Mouse (Mus musculus) urinary bladder, adult 2 months (tissue): ENCODE measurements around the gene Higd2a. TPM values are rescaled to one million over a fixed set of nuclear protein-coding genes. Genes with fewer than 3 reads are reported as not detected.
"Not testable (repeated sequence)": the region's sequence is repeated elsewhere in the genome, so short reads cannot be mapped to it uniquely, and the experiment has no call there.

Experiments used
- DNase-seq: peaks from one replicate; pipeline ENCODE4 v3.0.0; 2022; ENCODE audit warnings: low spot score
- polyA plus RNA-seq: library from polyadenylated mRNA; depleted of rRNA; stranded (reverse); fragments of >200 nt; gene quantifications from 2 replicates; pipeline ENCODE4 v1.2.3, GENCODE M21; 2012

The Higd2a gene
- polyA plus RNA-seq, 1 experiment = 194 TPM

DNA sequence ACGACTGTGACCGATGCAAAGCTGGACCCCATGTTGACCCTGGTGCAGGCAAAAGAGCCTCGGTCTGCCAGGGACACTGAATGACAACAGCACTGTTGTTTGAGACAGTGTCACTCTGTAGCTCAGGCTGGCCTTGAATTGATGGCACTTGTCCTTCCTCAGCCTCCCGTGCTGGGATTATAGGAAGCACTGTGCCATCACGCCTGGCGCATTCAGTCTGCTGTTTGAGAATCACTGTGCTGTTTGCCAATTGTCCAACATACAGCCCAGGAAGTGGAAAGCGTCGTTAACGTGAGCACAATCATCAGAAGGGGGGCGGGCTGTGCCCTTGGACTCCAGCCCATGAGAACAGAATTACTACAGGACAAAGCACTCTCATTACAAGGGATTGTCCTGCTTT is 7.9 kb upstream of the Higd2a start:
- DNase-seq = no peak

DNA sequence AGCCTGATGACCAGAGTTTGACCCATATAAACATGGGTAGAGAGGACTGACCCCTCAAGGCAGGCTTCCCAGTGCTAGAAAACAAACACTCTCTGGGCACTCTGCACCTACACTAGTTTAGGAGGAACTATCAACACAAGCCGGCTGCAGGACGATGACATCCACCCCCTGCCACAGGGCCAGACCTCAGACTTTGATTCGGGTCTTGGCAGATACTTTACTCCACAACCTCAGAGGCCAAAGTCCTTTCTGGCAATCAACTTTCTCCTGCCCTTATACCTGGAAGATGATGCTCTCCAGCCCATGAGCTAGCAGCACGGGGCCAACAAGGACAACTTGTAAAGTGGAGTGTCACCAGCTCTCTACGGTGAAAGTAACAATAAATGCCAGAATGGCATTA is 7.1 kb upstream of the Higd2a start:
- no peak for DNase-seq

- no peak for DNase-seq
Observed at GRCm38 (mm10) chr13:54585831-54586230, 4.2 kb upstream of the Higd2a start.

GRCm38 (mm10) chr13:54589414-54589995 is 502 bp upstream of the Higd2a start:
- DNase-seq = no peak

- DNase-seq = no peak
Observed at GRCm38 (mm10) chr13:54591776-54592356, 1.9 kb downstream of the Higd2a start.

DNA sequence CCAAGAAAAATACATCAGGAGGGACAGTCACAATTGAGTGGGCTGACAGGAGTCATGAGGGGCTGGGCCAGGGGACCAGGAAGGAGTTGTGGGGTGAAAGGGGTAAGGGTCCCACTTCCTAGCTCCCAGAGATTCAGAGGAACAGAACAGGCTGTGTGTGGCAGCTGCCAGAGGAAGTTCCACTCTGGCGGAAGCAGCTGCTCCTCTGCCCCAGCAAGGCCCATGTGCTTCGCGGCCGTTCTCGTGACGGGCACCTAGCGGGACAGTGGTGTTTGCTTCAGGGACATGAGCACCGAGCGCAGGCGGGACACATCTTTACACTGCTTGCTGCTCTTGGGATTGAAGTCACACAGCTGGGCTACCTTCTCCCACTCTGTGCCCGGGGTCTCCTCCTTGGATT is 3.6 kb downstream of the Higd2a start:
- no peak for DNase-seq

DNA sequence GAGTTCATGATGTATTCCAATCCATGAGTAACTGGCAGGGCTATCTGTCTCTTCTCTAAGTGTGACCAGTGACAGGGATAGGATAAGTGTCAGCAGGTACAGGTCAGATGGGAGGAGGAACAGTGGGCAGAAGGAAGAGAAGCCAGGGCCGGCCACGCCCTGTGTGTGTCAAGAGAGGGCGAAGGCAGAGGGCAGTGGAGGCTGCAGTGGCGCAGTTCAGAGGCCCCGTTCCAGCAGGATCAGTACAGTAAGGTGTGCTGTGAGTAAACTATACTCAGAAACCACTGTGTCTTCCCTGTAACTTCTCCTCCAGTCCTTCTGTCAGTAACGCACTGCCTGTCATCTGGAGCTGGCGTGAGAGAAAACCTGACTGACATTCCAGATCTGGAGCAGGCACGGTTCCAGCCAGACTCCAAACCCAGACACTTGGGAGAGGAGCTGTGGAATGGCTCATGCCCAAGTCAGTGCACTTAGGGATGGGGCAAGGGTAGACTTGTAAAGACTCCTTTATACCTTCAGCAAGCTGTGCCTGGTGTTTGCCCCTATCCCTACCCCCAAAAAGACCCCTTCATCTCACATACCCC is 6.2 kb downstream of the Higd2a start:
- DNase-seq = no peak

DNA sequence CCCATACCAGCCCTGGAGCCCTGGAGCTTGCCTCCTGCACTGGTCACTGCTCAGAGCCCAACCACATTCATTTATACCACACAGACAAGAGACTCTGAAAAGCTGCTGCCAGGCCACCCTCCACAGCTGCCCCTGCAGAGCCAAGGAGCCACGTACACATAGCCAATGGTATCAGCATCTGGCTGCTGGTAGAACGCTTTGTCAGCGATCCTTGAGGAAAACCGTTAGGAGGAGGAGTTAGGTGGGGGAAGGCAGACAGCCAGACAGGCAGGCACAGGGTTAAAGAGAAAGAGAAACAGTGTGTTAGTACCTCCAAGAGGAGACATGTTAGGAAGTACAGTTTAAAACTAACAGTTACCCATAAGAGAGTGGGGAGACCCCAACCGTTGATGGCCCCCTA is 6.9 kb downstream of the Higd2a start:
- DNase-seq = no peak

- no peak for DNase-seq
Observed at GRCm38 (mm10) chr13:54598622-54599143, 8.7 kb downstream of the Higd2a start.

DNA sequence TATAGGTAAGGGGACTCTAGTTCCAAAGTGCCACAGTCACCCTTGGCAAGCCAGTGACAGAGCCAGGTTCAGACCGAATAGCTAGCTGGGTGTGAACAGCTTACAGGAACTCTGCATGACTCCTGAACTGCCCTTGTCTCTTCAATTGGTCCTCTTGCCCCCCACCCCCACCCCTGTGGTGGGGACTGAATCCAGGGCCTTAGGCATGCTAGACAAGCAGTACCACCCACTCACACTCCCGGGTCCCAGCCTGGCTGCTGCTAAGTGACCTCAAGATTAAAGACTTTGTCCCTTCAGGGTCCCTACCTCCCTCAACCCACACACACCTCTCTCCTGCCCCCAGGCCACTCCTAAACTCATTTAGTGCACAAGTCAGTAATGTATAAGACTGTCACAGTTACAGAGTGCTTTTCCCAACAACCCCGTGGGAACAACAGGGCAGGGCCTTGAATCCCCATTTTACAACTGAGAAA is 12.7 kb downstream of the Higd2a start:
- no peak for DNase-seq

- DNase-seq = no peak
Observed at GRCm38 (mm10) chr13:54603501-54603900, 13.5 kb downstream of the Higd2a start.

DNA sequence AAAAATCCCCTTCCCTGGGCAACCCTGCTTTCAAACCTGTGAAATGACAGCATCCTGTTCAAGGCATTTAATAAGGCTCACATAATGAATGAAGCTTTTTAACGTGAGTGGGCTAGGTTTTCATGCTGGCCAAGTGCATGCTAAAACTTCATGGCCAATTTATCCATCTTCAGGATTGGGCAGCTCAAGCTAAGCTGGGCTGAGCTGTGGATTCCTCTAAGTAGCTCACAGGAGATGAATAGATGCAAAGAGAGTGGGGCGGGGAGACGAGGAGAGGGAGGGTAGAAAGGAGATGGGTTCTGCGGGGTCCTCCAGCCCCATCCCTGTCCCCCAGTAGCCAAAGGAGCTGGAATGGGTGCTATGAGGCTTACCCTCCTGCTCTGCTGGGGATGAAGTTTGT is 14.2 kb downstream of the Higd2a start:
- no peak for DNase-seq

DNA sequence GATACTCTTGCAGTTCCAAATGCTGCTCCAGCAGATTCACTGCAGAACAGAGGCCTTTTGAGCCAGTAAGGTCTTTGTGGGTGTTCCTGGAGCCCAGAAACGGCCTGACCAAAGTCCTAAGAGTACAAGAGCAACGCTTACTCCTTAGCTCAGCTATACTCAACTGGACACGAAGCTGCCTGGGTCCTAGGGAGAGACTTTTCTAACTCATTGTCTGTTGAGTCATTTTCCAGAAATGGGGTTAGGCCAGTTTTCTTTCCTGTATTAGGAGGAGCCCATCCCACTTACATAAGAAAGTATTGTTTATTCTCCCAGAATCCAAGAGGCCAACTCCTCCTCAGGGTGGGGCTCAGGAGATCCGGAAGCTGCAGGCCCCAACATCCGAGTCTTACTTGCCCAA is 15.4 kb downstream of the Higd2a start:
- DNase-seq = no peak

DNA sequence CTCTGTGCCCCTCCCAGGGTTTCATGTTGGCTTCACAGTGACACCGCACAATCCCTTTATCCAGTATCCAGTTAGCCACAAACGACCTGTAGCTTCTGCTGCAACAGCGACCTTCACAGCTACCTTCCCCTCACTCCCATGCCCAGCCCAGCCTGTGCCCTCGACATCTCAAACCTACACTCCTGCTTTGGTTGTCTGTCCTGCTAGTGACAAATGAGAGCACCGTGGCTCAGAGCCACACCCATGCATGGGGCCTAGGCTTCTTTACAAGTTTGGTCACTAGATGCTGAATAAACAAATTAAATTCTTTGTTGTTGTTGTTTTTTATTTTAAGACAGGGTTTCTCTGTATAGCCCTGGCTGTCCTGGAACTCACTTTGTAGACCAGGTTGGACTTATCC is 17.2 kb downstream of the Higd2a start:
- no peak for DNase-seq

- DNase-seq = no peak
Observed at GRCm38 (mm10) chr13:54608002-54608401, 18.0 kb downstream of the Higd2a start.

- DNase-seq = no peak
Observed at GRCm38 (mm10) chr13:54608666-54609065, 18.7 kb downstream of the Higd2a start.

- no peak for DNase-seq
Observed at GRCm38 (mm10) chr13:54609301-54609700, 19.3 kb downstream of the Higd2a start.

GRCm38 (mm10) chr13:54610613-54610971 is 20.6 kb downstream of the Higd2a start:
- no peak for DNase-seq

DNA sequence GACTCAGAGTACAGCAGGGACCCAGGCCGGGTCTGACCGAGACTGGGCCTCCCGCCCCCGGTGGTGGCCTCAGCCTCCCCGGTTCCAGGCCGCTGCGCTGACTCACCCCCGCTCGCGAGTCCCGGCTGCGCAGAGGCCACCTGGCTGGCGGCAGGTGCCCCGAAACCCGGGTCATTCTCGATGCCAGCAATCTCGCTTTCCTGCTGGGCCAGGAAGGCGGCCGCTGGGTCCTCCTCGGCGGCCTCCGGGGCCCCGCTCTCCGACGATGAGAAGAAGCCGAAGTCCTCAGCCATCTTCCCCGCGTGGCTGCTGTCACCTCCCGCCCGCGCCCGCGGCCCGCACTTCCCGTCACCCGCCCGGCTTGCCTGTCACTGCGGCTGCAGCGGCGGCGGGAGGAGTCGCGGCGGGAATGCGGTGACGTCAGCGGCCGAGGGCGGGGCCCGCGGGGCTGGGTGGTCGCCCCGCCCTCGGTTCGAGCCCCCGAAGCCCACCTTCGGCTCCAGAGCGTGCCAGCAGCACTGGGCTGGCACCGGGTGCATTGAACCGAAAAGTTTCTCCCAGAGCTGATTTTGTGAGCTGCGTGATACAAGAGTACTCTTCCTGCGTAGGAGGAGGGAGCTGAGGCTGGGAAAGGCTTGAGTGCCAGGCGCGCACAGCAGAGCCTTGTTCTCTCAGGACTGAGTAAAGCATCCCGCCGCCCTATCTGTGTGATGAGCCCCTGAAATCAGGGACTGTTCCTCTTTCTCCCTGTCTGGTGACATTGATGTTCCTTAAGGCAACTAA is 21.2 kb downstream of the Higd2a start, which contains the start of gene Cltb:
Gene Cltb, minus strand, starts transcription at position 373 of the 783 bp plus-strand sequence.
- peak; percentile 90 for DNase-seq

DNA sequence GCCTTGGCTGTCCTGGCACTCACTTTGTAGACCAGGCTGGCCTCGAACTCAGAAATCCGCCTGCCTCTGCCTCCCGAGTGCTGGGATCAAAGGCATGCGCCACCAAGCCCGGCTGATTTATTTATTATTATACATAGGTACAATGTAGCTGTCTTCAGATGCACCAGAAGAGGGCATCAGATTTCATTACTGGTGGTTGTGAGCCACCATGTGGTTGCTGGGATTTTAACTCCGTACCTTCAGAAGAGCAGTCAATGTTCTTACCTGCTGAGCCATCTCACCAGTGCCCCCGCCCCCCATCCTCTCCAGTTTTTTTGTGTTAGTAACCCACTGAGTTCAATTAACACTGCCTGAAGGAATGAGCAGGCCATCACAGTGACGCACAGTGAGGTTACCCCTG is 23.1 kb downstream of the Higd2a start:
- not testable (repeated sequence) for DNase-seq

DNA sequence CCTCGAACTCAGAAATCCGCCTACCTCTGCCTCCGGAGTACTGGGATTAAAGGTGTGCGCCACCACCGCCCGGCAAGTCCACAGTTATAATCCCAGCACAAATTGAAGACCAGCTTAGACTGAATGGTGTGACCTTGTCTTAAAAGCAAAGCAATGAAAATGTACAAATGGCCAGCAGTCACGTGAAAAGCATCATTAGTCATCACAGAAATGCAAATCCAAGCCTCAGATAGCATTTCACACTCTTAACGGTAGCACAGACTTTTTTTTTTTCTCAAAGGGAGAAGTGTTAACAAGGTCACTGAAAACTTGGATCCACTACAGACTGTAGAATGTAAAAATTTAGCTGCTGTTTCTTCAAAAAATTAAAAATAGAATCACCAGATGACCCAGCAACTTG is 26.3 kb downstream of the Higd2a start:
- DNase-seq = no peak

- DNase-seq = no peak
Observed at GRCm38 (mm10) chr13:54616998-54617397, 27.0 kb downstream of the Higd2a start.
